Mouse (Mus musculus) kidney, postnatal 0 days (tissue): ENCODE data around the gene Ralgps2. TPM values are rescaled to one million over a fixed set of nuclear protein-coding genes. Genes with fewer than 3 reads are reported as not detected.

Experiments
- ATAC-seq: fragments of 200-750 bp; cut with Nextera tagmentation; replicated peaks from 2 replicates; pipeline ENCODE4 v1.8.0; 2017; ENCODE audit warnings: low read depth, moderate number of reproducible peaks, moderate TSS enrichment, moderate library complexity; ENCODE audit not compliant: low FRiP score
- DNase-seq: peaks from one replicate; pipeline ENCODE4 v3.0.0-alpha.2; 2016; ENCODE audit warnings: low spot score
- H3K27ac ChIP-seq: fragments of 300-500 bp; sonication (generic); 2 replicates; pipeline ENCODE4 v1.5.1; 2014; ENCODE audit warnings: mild to moderate bottlenecking
- H3K27me3 ChIP-seq: fragments of 300-500 bp; sonication (generic); 2 replicates; pipeline ENCODE4 v1.6.1; 2014; ENCODE audit warnings: low read length, mixed read lengths; ENCODE audit not compliant: insufficient read depth
- H3K36me3 ChIP-seq: fragments of 300-500 bp; sonication (generic); 2 replicates; pipeline ENCODE4 v1.6.1; 2014; ENCODE audit warnings: low read length, mixed read lengths; ENCODE audit not compliant: insufficient read depth
- H3K4me1 ChIP-seq: fragments of 300-500 bp; sonication (generic); replicated peaks from 2 replicates; pipeline ENCODE4 v1.6.1; 2014; ENCODE audit warnings: antibody characterized with exemption, low read length, mixed read lengths; ENCODE audit not compliant: insufficient read depth
- H3K4me2 ChIP-seq: fragments of 300-500 bp; sonication (generic); 2 replicates; pipeline ENCODE4 v1.6.1; 2014; ENCODE audit warnings: mild to moderate bottlenecking, low read length, moderate library complexity, mixed read lengths
- H3K4me3 ChIP-seq: fragments of 300-500 bp; sonication (generic); replicated peaks from 2 replicates; pipeline ENCODE4 v1.5.1; 2014; ENCODE audit warnings: low read depth, low read length
- H3K9ac ChIP-seq: fragments of 300-500 bp; sonication (generic); 2 replicates; pipeline ENCODE4 v1.6.1; 2014; ENCODE audit warnings: low read depth, low read length
- H3K9me3 ChIP-seq: fragments of 300-500 bp; sonication (generic); replicated peaks from 2 replicates; pipeline ENCODE4 v1.6.1; 2016; ENCODE audit warnings: low read length, inconsistent platforms, mixed read lengths
- CTCF ChIP-seq: IDR thresholded peaks from 2 replicates; pipeline ENCODE4 v1.5.1; 2016; ENCODE audit warnings: antibody characterized with exemption, low read depth, mild to moderate bottlenecking, moderate library complexity
- WGBS: fragments of 180-500 bp; shearing (Covaris S2); extraction: QIAGEN DNeasy Blood & Tissue Kit; methylation state at CpG from one replicate; pipeline ENCODE4 v1.1.7; 2014; 5-methylcytosine and 5-hydroxymethylcytosine counted together
- polyA plus RNA-seq: library from polyadenylated mRNA; unstranded; fragments of >200 nt; fragmentation: Nextera tagmentation; extraction: Ambion mirVana; gene quantifications from 2 replicates; pipeline ENCODE4 v1.2.1, GENCODE M21; 2015

Ralgps2 gene
- polyA plus RNA-seq, 1 experiment from 2014 or later, result 47.2 TPM

GRCm38 (mm10) chr1:156819236-156819635 lies 120.2 kb downstream of the Ralgps2 start:
- DNase-seq (no peak), ATAC-seq (no peak)
- Histone ChIP-seq H3K27ac (no peak overlapping the region), H3K36me3 (peaks cover 17% of the 10 kb centered on the region), H3K9ac (no peak overlapping the region), H3K9me3 (no peaks in the 10 kb centered on the region), H3K4me2 (no peak overlapping the region), H3K27me3 (no peaks in the 10 kb centered on the region), H3K4me1 (no peaks in the 10 kb centered on the region), H3K4me3 (no peak overlapping the region)
- TF ChIP-seq CTCF, result no peak
- 100% methylated on average over 1 of the region's 1 CpGs for WGBS

- WGBS, result 64% methylated on average over 6 of the region's 6 CpGs
- H3K4me2 ChIP-seq, result no peak overlapping the region
- ATAC-seq, result no peak
- DNase-seq, result no peak
- H3K36me3 ChIP-seq, result peaks cover 10% of the 10 kb centered on the region
- H3K27ac ChIP-seq, result no peak overlapping the region
- no peaks in the 10 kb centered on the region for H3K9me3 ChIP-seq
- no peaks in the 10 kb centered on the region for H3K4me1 ChIP-seq
- no peak overlapping the region for H3K4me3 ChIP-seq
- no peak for TF ChIP-seq CTCF
- H3K9ac ChIP-seq, result no peak overlapping the region
- no peaks in the 10 kb centered on the region for H3K27me3 ChIP-seq
Measured at GRCm38 (mm10) chr1:156813485-156813884, 125.9 kb downstream of the Ralgps2 start.

- no peak overlapping the region for H3K4me2 ChIP-seq
- ATAC-seq, result no peak
Measured at GRCm38 (mm10) chr1:156812716-156813115, 126.7 kb downstream of the Ralgps2 start.

GRCm38 (mm10) chr1:156811928-156812327 lies 127.5 kb downstream of the Ralgps2 start:
- ATAC-seq (no peak), DNase-seq (no peak)
- no peak for TF ChIP-seq CTCF
- peaks cover 4% of the 10 kb centered on the region; the same call in 1 of the 2 replicates for H3K36me3 ChIP-seq
- H3K9ac ChIP-seq, result no peak overlapping the region
- no peaks in the 10 kb centered on the region for H3K27me3 ChIP-seq
- no peak overlapping the region for H3K4me3 ChIP-seq
- 73% methylated on average over 7 of the region's 7 CpGs for WGBS
- H3K4me1 ChIP-seq, result no peaks in the 10 kb centered on the region
- no peak overlapping the region for H3K27ac ChIP-seq
- H3K4me2 ChIP-seq, result no peak overlapping the region
- H3K9me3 ChIP-seq, result no peaks in the 10 kb centered on the region

More at GRCm38 (mm10) chr1:156812716-156813115, 126.7 kb downstream of the Ralgps2 start:
- Histone ChIP-seq H3K9me3 (no peaks in the 10 kb centered on the region), H3K27ac (no peak overlapping the region), H3K27me3 (no peaks in the 10 kb centered on the region), H3K9ac (no peak overlapping the region), H3K4me3 (no peak overlapping the region), H3K36me3 (peaks cover 8% of the 10 kb centered on the region; the same call in 1 of the 2 replicates), H3K4me1 (no peaks in the 10 kb centered on the region)
- no peak for DNase-seq
- TF ChIP-seq CTCF, result no peak
- 64% methylated on average over 8 of the region's 8 CpGs for WGBS

GRCm38 (mm10) chr1:156808332-156808731 lies 131.1 kb downstream of the Ralgps2 start:
- WGBS, result 56% methylated on average over 10 of the region's 10 CpGs
- no peak overlapping the region; the same call in 1 of the 2 replicates for H3K27ac ChIP-seq
- ATAC-seq (no peak), DNase-seq (peak; percentile 35)
- no peak overlapping the region for H3K9ac ChIP-seq
- peaks cover 3% of the 10 kb centered on the region; the same call in 1 of the 2 replicates for H3K4me1 ChIP-seq
- no peak for TF ChIP-seq CTCF
- H3K27me3 ChIP-seq, result no peaks in the 10 kb centered on the region
- no peaks in the 10 kb centered on the region for H3K36me3 ChIP-seq
- no peak overlapping the region for H3K4me3 ChIP-seq
- no peaks in the 10 kb centered on the region for H3K9me3 ChIP-seq
- H3K4me2 ChIP-seq, result no peak overlapping the region

- Histone ChIP-seq H3K27me3 (no peaks in the 10 kb centered on the region), H3K4me1 (peaks cover 1% of the 10 kb centered on the region; the same call in 1 of the 2 replicates), H3K9me3 (no peaks in the 10 kb centered on the region), H3K27ac (no peak overlapping the region), H3K4me3 (no peak overlapping the region), H3K9ac (no peak overlapping the region), H3K4me2 (no peak overlapping the region), H3K36me3 (no peaks in the 10 kb centered on the region)
- 79% methylated on average over 6 of the region's 6 CpGs for WGBS
- no peak for ATAC-seq
- no peak for TF ChIP-seq CTCF
- DNase-seq, result no peak
Measured at GRCm38 (mm10) chr1:156801276-156801675, 138.2 kb downstream of the Ralgps2 start.

- Histone ChIP-seq H3K36me3 (no peaks in the 10 kb centered on the region), H3K27me3 (no peaks in the 10 kb centered on the region), H3K4me1 (0 out of 2 replicates have a peak, but pooled peaks cover 4% of the 10 kb centered on the region), H3K9ac (no peak overlapping the region), H3K9me3 (no peaks in the 10 kb centered on the region), H3K4me2 (no peak overlapping the region), H3K27ac (no peak overlapping the region), H3K4me3 (no peak overlapping the region)
- DNase-seq, result no peak
- ATAC-seq, result no peak
- no peak for TF ChIP-seq CTCF
- 23% methylated on average over 9 of the region's 9 CpGs for WGBS
Measured at GRCm38 (mm10) chr1:156796251-156796650, 143.2 kb downstream of the Ralgps2 start.
